Comparison of ENCODE assay signal across 9 mouse cellular contexts in the genomic region with DNA sequence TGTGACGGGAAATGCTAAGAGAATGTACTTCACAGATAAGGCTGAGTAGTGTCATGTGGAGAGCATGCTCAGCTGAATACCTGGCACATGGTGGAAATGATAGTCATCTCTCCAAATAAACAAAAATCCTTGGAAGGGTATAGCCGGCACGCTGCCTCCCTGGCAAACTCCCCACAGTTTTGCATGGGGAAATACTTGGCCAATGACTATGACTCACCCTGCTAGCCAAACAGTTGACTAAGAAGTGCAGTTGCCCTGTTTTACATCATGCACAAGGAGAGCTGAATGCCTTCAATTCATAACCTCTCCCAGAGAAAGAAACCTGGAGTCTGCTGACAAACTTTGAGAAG.
DNase-seq lines count a peak whose midpoint lies in the region; ATAC-seq and TF ChIP-seq lines count a peak whose summit lies in the region.
"Had no signal": no experiment of that assay in that cellular context is flagged by ENCODE, and none has a peak within 500 bp of the region (broad histone marks: within the 10 kb centered on the region; RNA-seq: fewer than 3 reads in every experiment).

No protein-coding gene starts in this region.

- H3K27me3 ChIP-seq in forebrain, embryonic 13.5 days = no peaks in the 10 kb centered on the region
- no peaks in the 10 kb centered on the region for H3K27me3 ChIP-seq in forebrain, embryonic 10.5 days (ENCODE audit: poor library complexity, severe bottlenecking)
- no peaks in the 10 kb centered on the region for H3K27me3 ChIP-seq in cerebellum, adult 2 months (ENCODE audit: control insufficient read depth, insufficient read depth, low read length)
- H3K27me3 ChIP-seq: limb, embryonic 13.5 days had no signal

- ATAC-seq in forebrain, embryonic 13.5 days = peak; percentile 55; the same call in 1 of the 2 replicates
- no peak for ATAC-seq in megakaryocyte progenitor cell, adult 5-6 weeks (replicated peaks; ENCODE audit: poor library complexity)
- no peak for ATAC-seq in CD4-positive, CD25-positive, alpha-beta regulatory T cell, adult 4 months

- H3K9me3 ChIP-seq in forebrain, embryonic 13.5 days (replicated peaks) = no peaks in the 10 kb centered on the region
- H3K9me3 ChIP-seq in forebrain, embryonic 10.5 days = no peaks in the 10 kb centered on the region
- H3K9me3 ChIP-seq: limb, embryonic 13.5 days had no signal

- H3K36me3 ChIP-seq in forebrain, embryonic 13.5 days (ENCODE audit: poor library complexity, severe bottlenecking) = no peaks in the 10 kb centered on the region
- H3K36me3 ChIP-seq in forebrain, embryonic 10.5 days (replicated peaks) = no peaks in the 10 kb centered on the region
- H3K36me3 ChIP-seq: limb, embryonic 13.5 days had no signal

- no peaks in the 10 kb centered on the region for H3K4me1 ChIP-seq in forebrain, embryonic 13.5 days
- no peaks in the 10 kb centered on the region for H3K4me1 ChIP-seq in forebrain, embryonic 10.5 days
- H3K4me1 ChIP-seq in cerebellum, adult 2 months (ENCODE audit: control insufficient read depth, insufficient read depth, low read length) = no peaks in the 10 kb centered on the region; the same call in 1 of the 2 replicates
- H3K4me1 ChIP-seq: limb, embryonic 13.5 days had no signal

- no peak for TF ChIP-seq POLR2A in cerebellum, adult 2 months (IDR thresholded peaks at IDR 0.05; ENCODE audit: borderline replicate concordance, insufficient read depth, low read length)

- WGBS in forebrain, embryonic 13.5 days = 68% methylated on average over 3 of the region's 3 CpGs
- 91% methylated on average over 3 of the region's 3 CpGs for WGBS in forebrain, embryonic 10.5 days
- WGBS in cerebellum, adult 2 months = 8% methylated on average over 3 of the region's 3 CpGs

- DNase-seq in forebrain, embryonic 10.5 days (ENCODE audit: extremely low spot score, low spot score) = no peak
- peak; percentile 62 for DNase-seq in 3134 (ENCODE audit: extremely low read depth, insufficient read length, low spot score)
- peak; percentile 73 to 88 for DNase-seq in cerebellum, adult 2 months
- peak; percentile 60 for DNase-seq in heart, postnatal 10 days
- DNase-seq in thymus, postnatal 10 days (ENCODE audit: low spot score in 2 of 2) = no peak

- no peak overlapping the region for H3K4me3 ChIP-seq in forebrain, embryonic 13.5 days
- H3K4me3 ChIP-seq in forebrain, embryonic 10.5 days = no peak overlapping the region
- H3K4me3 ChIP-seq in cerebellum, adult 2 months (replicated peaks; ENCODE audit: insufficient read depth, low read depth, low read length) = no peak overlapping the region
- H3K4me3 ChIP-seq: limb, embryonic 13.5 days had no signal

- no peak overlapping the region for H3K9ac ChIP-seq in forebrain, embryonic 13.5 days
- H3K9ac ChIP-seq: limb, embryonic 13.5 days had no signal

- no peak overlapping the region for H3K27ac ChIP-seq in forebrain, embryonic 13.5 days
- no peak overlapping the region for H3K27ac ChIP-seq in forebrain, embryonic 10.5 days
- no peak overlapping the region for H3K27ac ChIP-seq in cerebellum, adult 2 months (ENCODE audit: insufficient read depth, low read length)
- H3K27ac ChIP-seq: limb, embryonic 13.5 days had no signal

- no peak for TF ChIP-seq CTCF in cerebellum, adult 2 months (IDR thresholded peaks at IDR 0.05; ENCODE audit: borderline replicate concordance, insufficient read depth, low read depth, low read length)

- intact Hi-C loops in heart, postnatal 10 days (cut with DNase I) = no loop called here

- H3K4me2 ChIP-seq in forebrain, embryonic 13.5 days = no peak overlapping the region
- H3K4me2 ChIP-seq: limb, embryonic 13.5 days had no signal

Comparison
In these comparisons a context has a peak if more than half of its experiments do, and no peak if none do; other contexts are left out.
1. DNase-seq: peak in 3134 (single experiment), cerebellum, adult 2 months (2 of 2) and heart, postnatal 10 days (2 of 2); none in forebrain, embryonic 10.5 days (single experiment) and thymus, postnatal 10 days (0 of 2).